10 mouse cellular contexts compared by ENCODE assay signal in genomic region chr8:11298531-11299316, GRCm38 (mm10). TPM values are rescaled to one million over a fixed set of nuclear protein-coding genes. Genes with fewer than 3 reads are reported as not detected.
DNase-seq lines count a peak whose midpoint lies in the region; ATAC-seq lines count a peak whose summit lies in the region.
"Had no signal": no experiment of that assay in that cellular context is flagged by ENCODE, and none has a peak within 500 bp of the region (broad histone marks: within the 10 kb centered on the region; RNA-seq: fewer than 3 reads in every experiment).

No protein-coding gene starts in this region.

- no peak overlapping the region for H3K9ac ChIP-seq in forebrain, embryonic 15.5 days (replicated peaks)
- H3K9ac ChIP-seq in embryonic facial prominence, embryonic 15.5 days: no peak overlapping the region

- H3K9me3 ChIP-seq in forebrain, embryonic 10.5 days: no peaks in the 10 kb centered on the region
- H3K9me3 ChIP-seq in forebrain, embryonic 15.5 days: no peaks in the 10 kb centered on the region
- H3K9me3 ChIP-seq in embryonic facial prominence, embryonic 15.5 days (replicated peaks): no peaks in the 10 kb centered on the region

- WGBS in forebrain, embryonic 10.5 days: 68% methylated on average over 12 of the region's 12 CpGs
- 79% methylated on average over 12 of the region's 12 CpGs for WGBS in forebrain, embryonic 15.5 days
- WGBS in embryonic facial prominence, embryonic 15.5 days: 27% methylated on average over 12 of the region's 12 CpGs

- H3K4me1 ChIP-seq in forebrain, embryonic 10.5 days: peaks cover 40% of the 10 kb centered on the region
- no peaks in the 10 kb centered on the region for H3K4me1 ChIP-seq in forebrain, embryonic 15.5 days
- H3K4me1 ChIP-seq in embryonic facial prominence, embryonic 15.5 days: peaks cover 38% of the 10 kb centered on the region

- H3K4me3 ChIP-seq in forebrain, embryonic 10.5 days: no peak overlapping the region
- H3K4me3 ChIP-seq in forebrain, embryonic 15.5 days: no peak overlapping the region
- no peak overlapping the region for H3K4me3 ChIP-seq in embryonic facial prominence, embryonic 15.5 days (replicated peaks)
- H3K4me3 ChIP-seq: megakaryocyte, embryonic 14.5 days had no signal

- no peaks in the 10 kb centered on the region for H3K27me3 ChIP-seq in forebrain, embryonic 10.5 days (ENCODE audit: poor library complexity, severe bottlenecking)
- H3K27me3 ChIP-seq in forebrain, embryonic 15.5 days: no peaks in the 10 kb centered on the region
- no peaks in the 10 kb centered on the region for H3K27me3 ChIP-seq in embryonic facial prominence, embryonic 15.5 days

- DNase-seq in forebrain, embryonic 10.5 days (ENCODE audit: extremely low spot score, low spot score): no peak
- peak; percentile 68 for DNase-seq in kidney, postnatal 10 days
- DNase-seq in kidney, adult 11 months: no peak
- DNase-seq in lung, postnatal 4 days: peak; percentile 42 to 62
- DNase-seq in left cerebral cortex, adult 11 months (ENCODE audit: low spot score): no peak
- DNase-seq in cerebellum, postnatal 10 days: no peak
- DNase-seq: layer of hippocampus, postnatal 36 days had no signal

- peak overlapping the region; percentile 0; the same call in 1 of the 2 replicates for H3K27ac ChIP-seq in forebrain, embryonic 10.5 days
- H3K27ac ChIP-seq in forebrain, embryonic 15.5 days (replicated peaks): no peak overlapping the region
- H3K27ac ChIP-seq in embryonic facial prominence, embryonic 15.5 days (replicated peaks): peak overlapping the region; percentile 65

- H3K4me2 ChIP-seq in forebrain, embryonic 15.5 days (replicated peaks): no peak overlapping the region
- no peak overlapping the region for H3K4me2 ChIP-seq in embryonic facial prominence, embryonic 15.5 days (replicated peaks)

- no peak for ATAC-seq in forebrain, embryonic 15.5 days (replicated peaks)
- ATAC-seq in embryonic facial prominence, embryonic 15.5 days (ENCODE audit: insufficient number of reproducible peaks, low FRiP score, low TSS enrichment, low read depth): peak; percentile 73; the same call in 1 of the 2 replicates

- H3K36me3 ChIP-seq in forebrain, embryonic 10.5 days (replicated peaks): no peaks in the 10 kb centered on the region
- no peaks in the 10 kb centered on the region for H3K36me3 ChIP-seq in forebrain, embryonic 15.5 days
- H3K36me3 ChIP-seq in embryonic facial prominence, embryonic 15.5 days: no peaks in the 10 kb centered on the region

RNA-seq across cellular contexts. Expression of gene Col4a2, which starts 13.9 kb away (rescaled TPM):
- polyA plus RNA-seq in forebrain, embryonic 10.5 days (2016; fragmentation: Nextera tagmentation; extraction: Ambion mirVana): 47.1 and 49.4 TPM in 2 replicates
- 28.7 and 32.4 TPM in 2 replicates for polyA plus RNA-seq in forebrain, embryonic 15.5 days (2015; fragmentation: Nextera tagmentation; extraction: Ambion mirVana)
- polyA plus RNA-seq in embryonic facial prominence, embryonic 15.5 days (2015; fragmentation: Nextera tagmentation; extraction: Ambion mirVana): 86.9 and 93.4 TPM in 2 replicates

RNA-seq across cellular contexts. Expression of gene Col4a1, which starts 13.9 kb away (rescaled TPM):
- 123 and 129 TPM in 2 replicates for polyA plus RNA-seq in forebrain, embryonic 10.5 days (2016; fragmentation: Nextera tagmentation; extraction: Ambion mirVana)
- 61.4 and 67.6 TPM in 2 replicates for polyA plus RNA-seq in forebrain, embryonic 15.5 days (2015; fragmentation: Nextera tagmentation; extraction: Ambion mirVana)
- polyA plus RNA-seq in embryonic facial prominence, embryonic 15.5 days (2015; fragmentation: Nextera tagmentation; extraction: Ambion mirVana): 200 and 216 TPM in 2 replicates

Comparison
In these comparisons a context has a peak if more than half of its experiments do, and no peak if none do; other contexts are left out.
1. DNase-seq: peak in kidney, postnatal 10 days (single experiment) and lung, postnatal 4 days (2 of 2); none in forebrain, embryonic 10.5 days (single experiment), kidney, adult 11 months (single experiment), left cerebral cortex, adult 11 months (single experiment) and cerebellum, postnatal 10 days (0 of 2).